Mouse (Mus musculus) liver, embryonic 16.5 days (tissue): ENCODE measurements at regions not wholly inside any gene's neighbourhood (a gene's known extent, or its start where the extent isn't known, plus 50 kb on each side); places are given as distances from the start of the nearest gene placed in this dataset.

ENCODE experiments used
- ATAC-seq: fragments of 200-750 bp; cut with Nextera tagmentation; 2 replicates; pipeline ENCODE4 v1.8.0; 2017; ENCODE audit warnings: low read depth, mild to moderate bottlenecking, moderate number of reproducible peaks, moderate library complexity
- H3K27ac ChIP-seq: fragments of 300-500 bp; sonication (generic); 2 replicates; pipeline ENCODE4 v1.5.1; 2014; ENCODE audit warnings: mild to moderate bottlenecking, low read length
- H3K27me3 ChIP-seq: fragments of 300-500 bp; sonication (generic); 2 replicates; pipeline ENCODE4 v1.6.1; 2014; ENCODE audit warnings: low read depth, low read length, mixed read lengths; ENCODE audit not compliant: control insufficient read depth, insufficient read depth
- H3K36me3 ChIP-seq: fragments of 300-500 bp; sonication (generic); 2 replicates; pipeline ENCODE4 v1.6.1; 2014; ENCODE audit warnings: mild to moderate bottlenecking; ENCODE audit not compliant: control insufficient read depth, insufficient read depth
- H3K4me1 ChIP-seq: fragments of 300-500 bp; sonication (generic); 2 replicates; pipeline ENCODE4 v1.6.1; 2014; ENCODE audit warnings: low read depth, low read length, mixed read lengths; ENCODE audit not compliant: control insufficient read depth
- H3K4me2 ChIP-seq: fragments of 300-500 bp; sonication (generic); 2 replicates; pipeline ENCODE4 v1.6.1; 2014; ENCODE audit warnings: low read depth, low read length, mixed read lengths
- H3K4me3 ChIP-seq: fragments of 300-500 bp; sonication (generic); 2 replicates; pipeline ENCODE4 v1.5.1; 2014; ENCODE audit warnings: low read depth, mild to moderate bottlenecking, low read length
- H3K9ac ChIP-seq: fragments of 300-500 bp; sonication (generic); 2 replicates; pipeline ENCODE4 v1.6.1; 2014; ENCODE audit warnings: low read depth, low read length
- H3K9me3 ChIP-seq: fragments of 300-500 bp; sonication (generic); replicated peaks from 2 replicates; pipeline ENCODE4 v1.6.1; 2016; ENCODE audit warnings: low read length; ENCODE audit not compliant: control insufficient read depth
- WGBS: fragments of 180-500 bp; shearing (Covaris S2); extraction: QIAGEN DNeasy Blood & Tissue Kit; methylation state at CpG from one replicate; pipeline ENCODE4 v1.1.7; 2014; ENCODE audit not compliant: insufficient replicate concordance; 5-methylcytosine and 5-hydroxymethylcytosine counted together

DNA sequence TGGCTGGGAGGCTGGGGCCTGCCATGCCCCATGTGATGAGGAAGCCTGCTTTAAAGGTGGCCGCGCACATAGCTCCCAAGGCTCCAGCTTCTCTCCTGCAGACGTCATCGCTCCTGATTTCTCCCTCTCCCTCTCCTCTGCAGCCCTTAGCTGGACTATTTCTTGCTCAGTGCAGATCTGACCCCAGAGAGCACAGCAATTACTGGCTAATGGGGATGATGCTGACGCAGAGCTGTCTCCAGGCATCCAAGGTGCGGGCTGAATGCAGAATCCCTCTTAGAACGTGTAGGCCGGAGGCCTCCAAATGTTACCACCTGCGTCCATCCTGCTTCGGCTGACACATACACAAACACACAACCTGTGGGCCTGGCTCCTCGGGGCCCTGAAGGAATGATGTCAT is 63.5 kb upstream of the Trp53i11 start:
- no peak overlapping the region for H3K27ac ChIP-seq
- H3K4me2 ChIP-seq = no peak overlapping the region
- no peak overlapping the region for H3K9ac ChIP-seq
- H3K4me3 ChIP-seq = no peak overlapping the region
- H3K9me3 ChIP-seq = no peaks in the 10 kb centered on the region
- ATAC-seq = no peak
- H3K36me3 ChIP-seq = no peaks in the 10 kb centered on the region
- H3K27me3 ChIP-seq = no peaks in the 10 kb centered on the region
- no peaks in the 10 kb centered on the region for H3K4me1 ChIP-seq
- WGBS = 70% methylated on average over 11 of the region's 11 CpGs

DNA sequence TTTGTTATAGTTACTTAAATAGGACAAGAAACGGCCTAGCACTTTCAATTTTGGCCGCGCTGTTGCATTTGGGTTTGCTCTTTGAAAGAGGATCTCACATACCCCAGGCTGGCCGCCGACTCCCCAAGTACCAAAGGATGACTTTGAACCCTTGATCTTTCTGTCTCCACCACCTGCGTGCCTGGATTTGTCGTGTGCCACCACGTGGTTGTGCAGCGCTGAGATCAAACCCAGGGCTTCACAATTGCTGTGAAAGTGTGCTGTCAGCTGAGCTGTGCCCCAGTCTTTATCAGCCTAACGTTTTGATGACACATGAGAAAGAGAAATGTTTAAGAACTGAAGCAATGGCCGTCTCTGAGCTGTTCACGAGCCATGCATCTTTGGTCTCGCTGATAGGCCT is 67.0 kb upstream of the Trp53i11 start:
- H3K4me2 ChIP-seq = no peak overlapping the region
- no peaks in the 10 kb centered on the region for H3K4me1 ChIP-seq
- H3K27ac ChIP-seq = no peak overlapping the region
- no peaks in the 10 kb centered on the region for H3K9me3 ChIP-seq
- no peak overlapping the region for H3K4me3 ChIP-seq
- H3K36me3 ChIP-seq = no peaks in the 10 kb centered on the region
- no peak overlapping the region for H3K9ac ChIP-seq
- WGBS = 60% methylated on average over 13 of the region's 13 CpGs
- H3K27me3 ChIP-seq = no peaks in the 10 kb centered on the region
- ATAC-seq = no peak

DNA sequence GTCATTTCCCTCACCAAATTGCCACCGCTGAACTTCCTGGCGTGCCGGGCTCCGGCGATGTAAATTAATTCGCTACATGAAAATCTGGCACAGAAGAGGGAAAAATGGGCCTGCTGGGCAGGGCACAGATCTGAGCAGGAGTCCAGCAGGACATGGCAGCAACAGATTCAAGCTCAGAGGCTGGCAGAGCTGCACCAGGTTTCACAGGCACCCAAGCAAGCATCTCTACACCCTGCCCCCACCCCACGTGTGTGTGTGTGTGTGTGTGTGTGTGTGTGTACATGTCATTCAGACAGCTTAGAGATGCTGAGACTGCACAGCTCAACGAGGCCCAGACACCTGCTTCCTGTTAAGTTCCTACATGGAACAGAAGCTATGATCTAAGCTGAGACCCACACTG is 68.3 kb upstream of the Trp53i11 start:
- Histone ChIP-seq H3K4me3 (no peak overlapping the region), H3K27me3 (no peaks in the 10 kb centered on the region), H3K4me2 (no peak overlapping the region), H3K9ac (no peak overlapping the region), H3K27ac (no peak overlapping the region), H3K36me3 (no peaks in the 10 kb centered on the region), H3K4me1 (no peaks in the 10 kb centered on the region), H3K9me3 (no peaks in the 10 kb centered on the region)
- ATAC-seq = no peak
- WGBS = 68% methylated on average over 8 of the region's 8 CpGs

DNA sequence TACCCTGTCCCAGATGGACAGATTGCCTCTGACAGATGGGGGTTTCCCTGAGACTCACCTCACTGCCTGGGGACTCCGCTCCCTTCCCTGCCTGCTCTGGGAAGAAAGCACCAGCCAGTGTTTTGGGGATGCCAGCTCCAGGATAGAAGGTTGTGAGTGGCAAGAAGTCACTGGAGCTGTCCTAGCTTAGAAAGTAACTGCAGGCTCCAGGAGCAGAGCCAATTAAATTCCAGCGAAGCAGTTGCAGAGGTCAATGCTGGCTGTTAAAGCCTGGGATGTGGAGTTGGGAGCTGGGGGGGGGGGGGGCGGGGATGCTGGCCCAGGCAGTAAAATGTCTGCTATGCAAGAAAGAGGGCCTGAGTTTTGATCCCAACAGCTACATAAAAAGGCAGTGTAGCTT is 69.3 kb upstream of the Prdm11 start:
- 53% methylated on average over 3 of the region's 3 CpGs for WGBS
- H3K27ac ChIP-seq = no peak overlapping the region
- H3K9ac ChIP-seq = no peak overlapping the region
- H3K27me3 ChIP-seq = no peaks in the 10 kb centered on the region
- ATAC-seq = no peak
- no peaks in the 10 kb centered on the region for H3K36me3 ChIP-seq
- H3K4me2 ChIP-seq = no peak overlapping the region
- H3K4me3 ChIP-seq = no peak overlapping the region
- no peaks in the 10 kb centered on the region for H3K9me3 ChIP-seq
- H3K4me1 ChIP-seq = no peaks in the 10 kb centered on the region

DNA sequence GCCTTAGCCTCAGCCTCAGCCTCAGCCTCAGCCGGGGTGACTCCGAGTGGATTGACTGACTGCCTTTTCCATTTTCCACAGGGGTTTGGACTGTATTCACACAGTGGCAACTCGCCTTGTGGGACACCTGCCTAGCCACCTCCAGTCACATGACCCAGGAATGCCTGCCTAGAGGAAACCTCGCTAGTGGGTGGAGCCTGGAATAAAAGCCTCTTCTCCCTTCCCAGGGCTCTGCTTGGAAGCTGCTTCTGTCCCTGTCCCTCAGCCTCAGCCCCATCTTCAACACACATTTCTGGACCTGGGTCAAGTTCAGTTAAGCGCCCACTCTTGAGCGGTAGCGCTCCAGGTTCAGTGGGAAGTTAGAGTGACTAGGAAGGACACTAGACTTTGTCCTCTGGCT is 68.0 kb upstream of the Prdm11 start:
- Histone ChIP-seq H3K4me3 (no peak overlapping the region), H3K27ac (no peak overlapping the region), H3K4me1 (no peaks in the 10 kb centered on the region), H3K9me3 (no peaks in the 10 kb centered on the region), H3K9ac (no peak overlapping the region), H3K4me2 (no peak overlapping the region), H3K27me3 (no peaks in the 10 kb centered on the region), H3K36me3 (no peaks in the 10 kb centered on the region)
- WGBS = 64% methylated on average over 7 of the region's 7 CpGs
- no peak for ATAC-seq

DNA sequence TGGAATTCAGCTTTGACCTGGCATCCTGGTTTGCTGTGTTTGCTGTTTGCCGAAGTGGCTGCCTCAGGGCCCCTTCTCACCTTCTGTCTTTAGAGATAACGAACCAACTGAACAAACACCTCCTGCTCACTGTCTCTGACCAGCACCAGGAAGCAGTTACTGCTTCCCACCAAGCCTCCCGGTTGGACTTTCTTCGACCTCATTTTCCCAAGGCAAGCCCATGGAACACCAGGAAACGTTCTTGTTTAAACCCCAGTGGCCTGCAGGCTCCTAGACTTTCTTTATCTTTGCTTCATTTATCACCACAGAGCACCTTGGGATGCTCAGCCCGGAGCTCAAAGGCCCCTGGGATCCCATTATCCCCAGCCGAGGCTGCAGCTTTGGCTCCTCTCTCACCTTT is 66.4 kb upstream of the Prdm11 start:
- Histone ChIP-seq H3K4me1 (no peaks in the 10 kb centered on the region), H3K27ac (no peak overlapping the region), H3K27me3 (no peaks in the 10 kb centered on the region), H3K9ac (no peak overlapping the region), H3K36me3 (no peaks in the 10 kb centered on the region), H3K4me2 (no peak overlapping the region), H3K4me3 (no peak overlapping the region), H3K9me3 (no peaks in the 10 kb centered on the region)
- 7% methylated on average over 7 of the region's 7 CpGs for WGBS
- no peak for ATAC-seq

DNA sequence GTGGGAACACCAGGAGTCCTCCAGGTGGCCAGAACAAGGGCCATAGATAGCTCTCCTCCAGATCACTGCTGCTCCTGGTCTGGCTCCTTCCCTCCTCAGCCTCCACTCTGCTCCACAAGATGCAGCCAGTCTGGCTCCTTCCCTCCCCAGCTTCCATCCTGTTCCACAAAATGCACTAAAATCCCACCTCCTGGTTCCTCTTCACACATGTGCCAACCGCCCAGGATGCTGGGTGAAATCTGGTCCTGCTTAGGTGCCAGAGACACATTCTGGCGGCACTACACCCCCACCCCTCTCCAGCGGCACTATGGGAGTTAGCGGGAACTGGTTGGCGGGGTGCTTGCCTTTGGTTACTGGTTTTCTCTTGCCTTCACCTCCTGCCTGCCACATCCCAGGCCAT is 64.9 kb upstream of the Prdm11 start:
- Histone ChIP-seq H3K4me2 (no peak overlapping the region), H3K4me1 (no peaks in the 10 kb centered on the region), H3K9ac (no peak overlapping the region), H3K9me3 (no peaks in the 10 kb centered on the region), H3K27ac (no peak overlapping the region), H3K36me3 (no peaks in the 10 kb centered on the region), H3K27me3 (no peaks in the 10 kb centered on the region), H3K4me3 (no peak overlapping the region)
- ATAC-seq = no peak
- 65% methylated on average over 5 of the region's 5 CpGs for WGBS

DNA sequence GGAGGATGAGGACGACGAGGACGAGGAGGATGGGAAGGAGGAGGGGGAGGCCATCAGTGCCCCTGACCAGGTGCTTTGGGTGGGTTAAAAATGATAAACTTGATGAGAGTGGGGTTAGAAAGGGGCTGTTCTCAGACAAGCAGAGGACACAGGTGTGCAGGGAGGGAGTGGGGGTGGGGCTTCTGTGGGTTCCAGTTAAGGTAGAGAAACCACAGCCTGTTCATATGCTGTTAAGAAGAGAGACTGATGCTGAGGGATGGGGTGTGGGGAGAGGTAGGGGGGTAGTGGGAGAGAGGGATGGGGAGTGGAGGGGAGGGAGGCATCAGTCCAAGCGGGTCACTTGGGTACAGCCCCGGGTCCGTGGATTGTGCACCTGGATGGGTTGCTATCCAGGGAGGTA is 60.6 kb upstream of the Prdm11 start:
- Histone ChIP-seq H3K36me3 (no peaks in the 10 kb centered on the region), H3K27me3 (no peaks in the 10 kb centered on the region), H3K9ac (no peak overlapping the region), H3K4me2 (no peak overlapping the region), H3K27ac (no peak overlapping the region), H3K9me3 (no peaks in the 10 kb centered on the region), H3K4me1 (no peaks in the 10 kb centered on the region), H3K4me3 (no peak overlapping the region)
- WGBS = 53% methylated on average over 6 of the region's 6 CpGs
- no peak for ATAC-seq

DNA sequence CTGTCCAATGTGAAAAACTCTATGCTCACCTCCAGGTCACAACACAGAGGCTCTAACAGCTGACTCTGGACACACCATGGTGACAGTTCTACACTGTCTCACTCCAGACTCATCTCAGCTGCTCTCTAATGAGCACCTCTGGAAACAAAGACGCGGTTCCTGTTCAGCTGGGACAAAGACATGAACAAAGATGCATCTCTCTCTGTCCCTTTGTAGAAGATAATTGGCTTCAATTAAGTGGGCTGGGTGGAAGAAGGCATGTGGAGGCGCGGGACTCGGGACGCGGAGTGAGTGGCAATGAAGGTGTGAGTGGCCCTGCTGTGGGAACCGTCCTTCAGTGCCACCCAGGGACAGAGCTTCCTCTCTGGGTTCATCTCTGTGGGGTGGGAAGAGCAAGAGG is 56.0 kb upstream of the Prdm11 start:
- H3K4me1 ChIP-seq = no peaks in the 10 kb centered on the region
- H3K27me3 ChIP-seq = no peaks in the 10 kb centered on the region

DNA sequence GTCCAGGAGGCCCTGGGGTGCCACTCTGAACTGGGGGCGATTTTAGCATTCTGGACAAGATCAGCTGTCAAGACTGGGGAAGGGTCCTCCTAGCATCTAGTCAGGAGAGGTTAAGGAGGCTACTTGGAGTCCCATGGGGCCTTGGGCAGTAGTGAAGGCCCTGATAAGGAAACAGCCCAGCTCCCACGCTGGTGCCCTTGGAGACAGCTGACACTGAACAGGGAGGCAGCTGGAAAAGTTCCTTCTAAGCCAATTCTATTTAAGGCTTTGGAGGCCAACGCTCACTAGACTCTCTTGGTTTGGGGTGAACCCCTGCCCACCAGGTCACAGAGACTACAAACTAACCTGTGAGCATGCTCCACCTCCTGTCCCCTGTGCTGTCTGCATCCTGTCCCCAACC is 53.8 kb upstream of the Prdm11 start:
- Histone ChIP-seq H3K27ac (no peak overlapping the region), H3K9me3 (no peaks in the 10 kb centered on the region), H3K4me2 (no peak overlapping the region), H3K9ac (no peak overlapping the region), H3K27me3 (no peaks in the 10 kb centered on the region), H3K4me1 (no peaks in the 10 kb centered on the region), H3K4me3 (no peak overlapping the region), H3K36me3 (no peaks in the 10 kb centered on the region)
- 40% methylated on average over 3 of the region's 3 CpGs for WGBS
- ATAC-seq = no peak

More for the DNA sequence above, 56.0 kb upstream of the Prdm11 start:
- WGBS = 72% methylated on average over 8 of the region's 8 CpGs
- no peaks in the 10 kb centered on the region for H3K9me3 ChIP-seq
- H3K4me3 ChIP-seq = no peak overlapping the region
- H3K27ac ChIP-seq = no peak overlapping the region
- ATAC-seq = no peak
- H3K9ac ChIP-seq = no peak overlapping the region
- H3K4me2 ChIP-seq = no peak overlapping the region
- H3K36me3 ChIP-seq = no peaks in the 10 kb centered on the region
